Mouse (Mus musculus) right cerebral cortex, postnatal 10 days (tissue): ENCODE data around the gene Tbc1d22a.
"Not testable (repeated sequence)": the region's sequence is repeated elsewhere in the genome, so short reads cannot be mapped to it uniquely, and the experiment has no call there.

Experiments
- DNase-seq, 2 experiments: peaks; one replicate each; pipeline ENCODE4 v3.0.0; 2021; ENCODE audit warnings: low spot score in 2 of 2

The Tbc1d22a gene

GRCm38 (mm10) chr15:86213753-86214548, at the start of gene Tbc1d22a:
Gene Tbc1d22a (plus strand): TSS chr15:86214459.
- DNase-seq, result peak; percentile 95 to 96

- no peak for DNase-seq
Measured at GRCm38 (mm10) chr15:86164718-86165345, 49.4 kb upstream of the Tbc1d22a start.

- DNase-seq, result no peak
Measured at GRCm38 (mm10) chr15:86165811-86166590, 48.3 kb upstream of the Tbc1d22a start.

GRCm38 (mm10) chr15:86167032-86167655, 47.1 kb upstream of the Tbc1d22a start:
- no peak for DNase-seq

- DNase-seq, result no peak
Measured at GRCm38 (mm10) chr15:86167787-86168504, 46.3 kb upstream of the Tbc1d22a start.

GRCm38 (mm10) chr15:86168505-86168867, 45.8 kb upstream of the Tbc1d22a start:
- DNase-seq, result no peak

GRCm38 (mm10) chr15:86168941-86169816, 45.1 kb upstream of the Tbc1d22a start:
- no peak for DNase-seq

GRCm38 (mm10) chr15:86169817-86170110, 44.5 kb upstream of the Tbc1d22a start:
- no peak for DNase-seq

- DNase-seq, result no peak
Measured at GRCm38 (mm10) chr15:86171316-86171715, 42.9 kb upstream of the Tbc1d22a start.

- DNase-seq, result no peak
Measured at GRCm38 (mm10) chr15:86172124-86172523, 42.1 kb upstream of the Tbc1d22a start.

- DNase-seq, result no peak
Measured at GRCm38 (mm10) chr15:86172526-86172925, 41.7 kb upstream of the Tbc1d22a start.

GRCm38 (mm10) chr15:86173136-86173985, 40.9 kb upstream of the Tbc1d22a start:
- DNase-seq, result no peak

- no peak for DNase-seq
Measured at GRCm38 (mm10) chr15:86175253-86176050, 38.8 kb upstream of the Tbc1d22a start.

GRCm38 (mm10) chr15:86176166-86176565, 38.1 kb upstream of the Tbc1d22a start:
- no peak for DNase-seq

- DNase-seq, result no peak
Measured at GRCm38 (mm10) chr15:86176771-86177702, 37.2 kb upstream of the Tbc1d22a start.

GRCm38 (mm10) chr15:86177703-86178251, 36.5 kb upstream of the Tbc1d22a start:
- not testable (repeated sequence) for DNase-seq

GRCm38 (mm10) chr15:86178594-86178993, 35.7 kb upstream of the Tbc1d22a start:
- no peak for DNase-seq
